Mouse (Mus musculus) kidney, embryonic 14.5 days (tissue): ENCODE data around the gene 4930519G04Rik. TPM values are rescaled to one million over a fixed set of nuclear protein-coding genes. Genes with fewer than 3 reads are reported as not detected.
"Not testable (repeated sequence)": the region's sequence is repeated elsewhere in the genome, so short reads cannot be mapped to it uniquely, and the experiment has no call there.

Experiments
- ATAC-seq: fragments of 200-750 bp; cut with Nextera tagmentation; 2 replicates; pipeline ENCODE4 v1.8.0; 2017; ENCODE audit warnings: moderate number of reproducible peaks, mild to moderate bottlenecking, moderate TSS enrichment, moderate library complexity; ENCODE audit not compliant: low FRiP score, low TSS enrichment
- H3K27ac ChIP-seq: fragments of 300-500 bp; sonication (generic); 2 replicates; pipeline ENCODE4 v1.5.1; 2014; ENCODE audit warnings: low read depth, mild to moderate bottlenecking, low read length, moderate library complexity, mixed read lengths
- H3K27me3 ChIP-seq: fragments of 300-500 bp; sonication (generic); 2 replicates; pipeline ENCODE4 v1.6.1; 2014; ENCODE audit warnings: mild to moderate bottlenecking, low read length; ENCODE audit not compliant: control insufficient read depth, insufficient read depth
- H3K36me3 ChIP-seq: fragments of 300-500 bp; sonication (generic); 2 replicates; pipeline ENCODE4 v1.6.1; 2014; ENCODE audit warnings: low read length, mixed read lengths; ENCODE audit not compliant: control insufficient read depth, insufficient read depth
- H3K4me1 ChIP-seq: fragments of 300-500 bp; sonication (generic); 2 replicates; pipeline ENCODE4 v1.6.1; 2014; ENCODE audit warnings: low read length, mixed read lengths; ENCODE audit not compliant: control insufficient read depth, insufficient read depth
- H3K4me2 ChIP-seq: fragments of 300-500 bp; sonication (generic); replicated peaks from 2 replicates; pipeline ENCODE4 v1.6.1; 2014; ENCODE audit warnings: low read depth, mild to moderate bottlenecking, low read length
- H3K4me3 ChIP-seq: fragments of 300-500 bp; sonication (generic); 2 replicates; pipeline ENCODE4 v1.5.1; 2014; ENCODE audit warnings: mild to moderate bottlenecking, low read length
- H3K9ac ChIP-seq: fragments of 300-500 bp; sonication (generic); 2 replicates; pipeline ENCODE4 v1.6.1; 2014; ENCODE audit warnings: low read depth, mild to moderate bottlenecking, low read length, moderate library complexity
- H3K9me3 ChIP-seq: fragments of 300-500 bp; sonication (generic); 2 replicates; pipeline ENCODE4 v1.6.1; 2016; ENCODE audit warnings: low read length; ENCODE audit not compliant: control insufficient read depth
- WGBS: fragments of 180-500 bp; shearing (Covaris S2); extraction: QIAGEN DNeasy Blood & Tissue Kit; methylation state at CpG from one replicate; pipeline ENCODE4 v1.1.7; 2014; 5-methylcytosine and 5-hydroxymethylcytosine counted together
- polyA plus RNA-seq: library from polyadenylated mRNA; unstranded; fragments of >200 nt; fragmentation: Nextera tagmentation; extraction: Ambion mirVana; gene quantifications from 2 replicates; pipeline ENCODE4 v1.2.1, GENCODE M21; 2014

The 4930519G04Rik gene
- polyA plus RNA-seq, 1 experiment from 2014 or later, result not detected

DNA sequence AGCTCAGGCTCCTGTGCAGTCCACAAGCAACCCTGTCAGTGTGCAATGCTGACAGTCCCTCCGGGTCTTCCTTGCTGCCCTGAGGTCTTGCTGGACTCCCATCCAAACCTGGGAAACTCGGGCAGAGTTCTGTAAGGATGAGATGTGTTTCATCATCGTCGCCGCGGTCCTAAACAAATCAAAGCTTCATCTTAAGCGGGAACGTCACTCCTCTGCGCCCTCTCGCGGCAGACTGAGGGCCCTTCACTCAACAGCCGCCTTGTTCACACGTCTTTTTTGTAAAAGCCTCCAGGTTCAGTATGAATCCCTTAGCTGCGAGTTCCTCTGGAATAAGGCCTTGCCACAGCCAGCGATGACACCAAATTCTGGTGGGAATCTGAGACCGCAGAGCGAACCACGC is 5.8 kb downstream of the 4930519G04Rik start:
- Histone ChIP-seq H3K27ac (no peak overlapping the region), H3K4me1 (no peaks in the 10 kb centered on the region), H3K27me3 (0 out of 2 replicates have a peak, but pooled peaks cover 6% of the 10 kb centered on the region), H3K9ac (no peak overlapping the region), H3K36me3 (no peaks in the 10 kb centered on the region), H3K4me2 (peak overlapping the region; percentile 50), H3K4me3 (peak overlapping the region; percentile 28; the same call in 1 of the 2 replicates), H3K9me3 (no peaks in the 10 kb centered on the region)
- 4% methylated on average over 18 of the region's 18 CpGs for WGBS
- peak; percentile 20; the same call in 1 of the 2 replicates for ATAC-seq

DNA sequence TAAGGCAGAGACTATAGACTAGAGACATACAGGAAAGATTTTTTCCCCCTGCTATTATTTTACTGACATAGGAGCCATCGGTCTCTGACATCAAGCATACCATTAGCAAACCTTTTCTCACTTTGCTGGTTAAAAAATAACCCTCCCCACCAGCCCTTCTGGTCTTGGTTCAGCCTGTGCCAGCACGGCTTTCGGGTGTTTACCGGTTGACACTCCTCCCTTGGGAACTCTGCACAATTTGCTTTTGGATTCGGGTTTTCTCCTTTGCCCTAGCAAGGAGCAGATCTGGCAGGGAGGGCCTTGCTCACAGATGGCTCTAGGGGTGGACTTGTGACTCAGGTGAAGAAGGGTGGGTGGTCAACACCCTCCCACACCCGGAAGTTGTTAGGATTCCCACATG is 8.3 kb downstream of the 4930519G04Rik start:
- Histone ChIP-seq H3K9me3 (no peaks in the 10 kb centered on the region), H3K9ac (no peak overlapping the region), H3K4me1 (no peaks in the 10 kb centered on the region), H3K36me3 (no peaks in the 10 kb centered on the region), H3K27ac (no peak overlapping the region), H3K4me2 (no peak overlapping the region), H3K4me3 (no peak overlapping the region), H3K27me3 (0 out of 2 replicates have a peak, but pooled peaks cover 6% of the 10 kb centered on the region)
- 71% methylated on average over 6 of the region's 6 CpGs for WGBS
- ATAC-seq, result no peak

DNA sequence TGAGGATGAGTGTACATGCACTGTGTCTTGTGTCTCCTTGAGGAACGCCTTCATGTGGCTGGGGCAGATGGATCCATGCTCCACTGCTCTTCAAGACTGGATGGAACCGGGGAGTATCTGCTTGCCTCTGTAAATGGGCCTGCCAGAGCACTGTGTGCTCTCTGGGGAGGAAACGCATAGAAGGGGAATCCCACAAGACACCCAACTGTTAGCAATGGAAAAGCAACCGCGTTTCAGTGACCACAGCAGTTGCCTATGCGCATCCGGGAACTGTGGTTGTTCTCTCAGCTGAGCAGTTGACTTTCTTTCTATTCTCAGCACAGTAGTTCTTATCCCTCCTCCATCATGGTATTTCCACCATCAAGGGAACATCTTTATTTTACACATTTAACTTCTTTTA is 11.3 kb downstream of the 4930519G04Rik start:
- Histone ChIP-seq H3K4me1 (no peaks in the 10 kb centered on the region), H3K36me3 (no peaks in the 10 kb centered on the region), H3K9ac (no peak overlapping the region), H3K9me3 (peaks cover 11% of the 10 kb centered on the region), H3K4me3 (no peak overlapping the region), H3K27ac (no peak overlapping the region), H3K27me3 (no peaks in the 10 kb centered on the region), H3K4me2 (no peak overlapping the region)
- no peak for ATAC-seq
- WGBS, result 78% methylated on average over 7 of the region's 7 CpGs

DNA sequence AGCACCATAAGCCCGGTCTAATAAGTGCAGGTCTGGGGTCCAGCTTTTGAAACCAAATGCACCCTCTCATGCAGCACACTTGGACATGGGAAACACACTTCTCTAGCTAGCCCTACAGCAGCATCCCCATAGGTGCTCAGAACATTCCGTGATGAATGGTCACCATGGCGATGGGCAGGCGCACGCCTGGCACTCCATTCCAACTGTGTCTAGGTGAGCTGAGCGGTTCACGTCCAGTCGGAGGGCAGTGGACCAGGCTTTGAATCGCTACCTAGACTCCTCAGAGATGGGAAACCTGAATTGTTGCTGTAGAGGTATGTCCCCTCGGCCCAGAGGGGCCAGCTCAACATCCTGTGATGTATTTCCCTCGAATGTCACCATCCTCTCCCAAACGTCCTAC is 11.8 kb downstream of the 4930519G04Rik start:
- H3K4me1 ChIP-seq, result no peaks in the 10 kb centered on the region
- no peaks in the 10 kb centered on the region for H3K36me3 ChIP-seq
- no peaks in the 10 kb centered on the region for H3K27me3 ChIP-seq
- H3K4me2 ChIP-seq, result no peak overlapping the region
- WGBS, result 92% methylated on average over 12 of the region's 12 CpGs
- no peak for ATAC-seq
- H3K4me3 ChIP-seq, result no peak overlapping the region
- H3K27ac ChIP-seq, result no peak overlapping the region
- H3K9ac ChIP-seq, result no peak overlapping the region
- H3K9me3 ChIP-seq, result peaks cover 11% of the 10 kb centered on the region

DNA sequence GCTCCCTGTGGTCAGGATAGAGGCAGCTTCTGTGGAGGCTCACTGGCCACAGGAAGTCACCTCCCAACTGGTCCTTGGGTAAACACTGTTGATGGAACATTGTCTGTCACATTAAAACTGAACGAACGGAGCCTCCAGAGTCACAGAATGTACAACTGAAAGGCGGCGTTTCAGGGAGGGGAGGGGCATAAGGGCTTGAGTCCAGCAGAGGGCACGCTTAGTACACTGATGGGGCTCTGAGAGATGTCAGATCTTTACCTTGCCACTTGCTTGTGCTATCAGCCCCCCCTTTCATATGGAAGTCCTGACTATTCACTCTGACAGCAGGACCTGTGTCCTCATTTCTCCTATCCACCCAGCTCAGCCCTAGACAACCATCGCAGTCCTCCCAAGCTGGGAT is 22.4 kb downstream of the 4930519G04Rik start:
- Histone ChIP-seq H3K9me3 (no peaks in the 10 kb centered on the region), H3K36me3 (no peaks in the 10 kb centered on the region), H3K4me3 (no peak overlapping the region), H3K4me2 (no peak overlapping the region; the same call in 1 of the 2 replicates), H3K4me1 (peaks cover 9% of the 10 kb centered on the region), H3K9ac (no peak overlapping the region), H3K27me3 (no peaks in the 10 kb centered on the region), H3K27ac (no peak overlapping the region)
- ATAC-seq, result 0 out of 2 replicates have a peak, but pooled peaks have one; percentile 20
- WGBS, result 49% methylated on average over 6 of the region's 6 CpGs

DNA sequence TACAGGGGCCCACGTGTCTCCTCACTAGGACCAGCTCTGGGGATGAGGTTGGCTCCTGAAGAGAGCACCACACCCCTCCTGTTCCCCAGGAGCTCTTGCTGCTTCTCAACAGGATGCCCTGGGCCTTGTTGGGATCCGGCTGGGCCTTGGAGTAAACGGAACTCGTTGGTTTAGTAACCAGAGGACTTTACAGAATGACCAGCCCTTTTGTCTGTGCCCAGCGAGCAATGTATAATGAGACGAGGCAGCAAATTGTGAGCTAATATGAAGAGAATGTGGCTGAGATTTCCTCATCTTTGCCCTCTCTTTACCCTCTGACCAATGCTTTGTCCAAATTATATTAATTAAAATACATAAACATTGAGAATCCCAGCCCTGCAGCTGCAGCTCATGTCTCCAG is 22.9 kb downstream of the 4930519G04Rik start:
- Histone ChIP-seq H3K4me1 (peaks cover 9% of the 10 kb centered on the region), H3K9me3 (no peaks in the 10 kb centered on the region), H3K4me3 (no peak overlapping the region), H3K36me3 (no peaks in the 10 kb centered on the region), H3K4me2 (no peak overlapping the region), H3K27me3 (no peaks in the 10 kb centered on the region), H3K9ac (no peak overlapping the region), H3K27ac (no peak overlapping the region)
- ATAC-seq, result no peak
- WGBS, result 54% methylated on average over 6 of the region's 6 CpGs

DNA sequence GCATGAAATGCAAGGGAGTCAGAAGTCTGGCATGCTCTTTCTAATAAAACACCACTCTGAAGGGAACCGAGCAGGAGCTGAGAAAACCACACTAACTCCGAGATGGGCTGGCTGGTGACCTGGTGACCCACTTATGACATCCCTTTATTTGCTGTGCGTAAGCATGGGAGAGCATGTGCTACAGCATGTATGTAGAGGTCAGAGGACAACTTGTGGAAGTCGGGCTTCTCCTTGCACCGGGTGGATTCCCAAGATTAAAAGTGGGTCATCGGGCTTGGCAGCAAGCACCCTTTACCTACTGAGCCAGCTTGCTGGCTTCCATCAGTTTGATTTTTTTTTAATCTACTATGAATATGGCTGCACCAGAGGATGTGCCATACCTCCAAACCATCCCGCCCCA is 24.0 kb downstream of the 4930519G04Rik start:
- Histone ChIP-seq H3K4me3 (no peak overlapping the region), H3K9ac (no peak overlapping the region), H3K27ac (no peak overlapping the region), H3K9me3 (no peaks in the 10 kb centered on the region), H3K4me1 (peaks cover 9% of the 10 kb centered on the region), H3K4me2 (no peak overlapping the region), H3K36me3 (no peaks in the 10 kb centered on the region), H3K27me3 (no peaks in the 10 kb centered on the region)
- 61% methylated on average over 7 of the region's 7 CpGs for WGBS
- no peak for ATAC-seq

DNA sequence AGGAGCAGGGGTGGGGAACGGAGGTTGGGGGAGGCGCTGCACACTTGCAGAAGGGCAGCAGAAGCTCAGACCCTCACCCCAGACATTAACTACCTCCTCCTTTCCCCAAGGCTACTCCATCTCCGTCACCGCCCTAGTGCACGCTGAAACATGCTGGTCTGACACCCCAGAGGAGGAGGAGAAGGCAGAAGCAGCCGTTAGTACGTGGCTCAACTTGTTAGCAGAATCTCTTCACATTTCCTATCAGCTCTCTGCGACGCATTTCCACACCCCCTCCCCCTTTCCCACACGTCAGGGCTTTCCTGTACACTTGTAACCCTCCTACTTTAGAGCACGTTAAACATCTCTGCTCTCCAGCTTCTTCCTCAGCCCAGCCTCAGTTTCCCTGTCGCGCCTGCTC is 25.9 kb downstream of the 4930519G04Rik start:
- Histone ChIP-seq H3K4me3 (no peak overlapping the region), H3K4me1 (peaks cover 9% of the 10 kb centered on the region), H3K9ac (no peak overlapping the region), H3K4me2 (no peak overlapping the region), H3K27me3 (no peaks in the 10 kb centered on the region), H3K36me3 (no peaks in the 10 kb centered on the region), H3K9me3 (no peaks in the 10 kb centered on the region), H3K27ac (no peak overlapping the region)
- 52% methylated on average over 13 of the region's 13 CpGs for WGBS
- no peak for ATAC-seq

DNA sequence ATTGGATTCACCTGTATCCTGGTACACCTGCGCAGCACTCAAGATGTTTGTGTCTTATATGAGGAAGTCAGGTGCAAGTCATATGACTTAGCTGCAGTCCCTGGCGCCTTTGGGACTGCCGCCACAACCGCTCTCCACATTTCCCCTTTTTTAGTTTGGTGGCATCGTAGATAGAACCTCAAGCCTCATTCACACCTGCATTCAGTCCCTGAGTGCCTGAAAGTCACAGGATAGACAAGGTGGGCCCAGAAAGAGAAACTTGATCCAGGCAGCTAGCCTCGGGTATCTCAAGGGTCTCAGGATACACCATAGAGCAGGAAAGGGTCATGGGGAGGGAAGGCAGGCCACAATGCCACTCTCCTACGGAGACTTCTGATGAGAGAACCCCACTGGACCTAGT is 28.9 kb downstream of the 4930519G04Rik start:
- H3K4me1 ChIP-seq, ATAC-seq, H3K9me3 ChIP-seq, H3K36me3 ChIP-seq, H3K4me3 ChIP-seq, H3K27me3 ChIP-seq, H3K4me2 ChIP-seq, H3K9ac ChIP-seq, H3K27ac ChIP-seq: not testable (repeated sequence)
- WGBS, result 81% methylated on average over 6 of the region's 7 CpGs
